In genomic region chr7:45564811-45565210, GRCm38 (mm10) we compare ENCODE assay signal across 31 mouse cellular contexts. TPM values are rescaled to one million over a fixed set of nuclear protein-coding genes. Genes with fewer than 3 reads are reported as not detected.
DNase-seq lines count a peak whose midpoint lies in the region; ATAC-seq and TF ChIP-seq lines count a peak whose summit lies in the region.
"Had no signal": no experiment of that assay in that cellular context is flagged by ENCODE, and none has a peak within 500 bp of the region (broad histone marks: within the 10 kb centered on the region; RNA-seq: fewer than 3 reads in every experiment).

No protein-coding gene starts in this region.

- 46% methylated on average over 2 of the region's 2 CpGs for WGBS in stomach, embryonic 15.5 days
- WGBS in forebrain, embryonic 10.5 days: 86% methylated on average over 2 of the region's 2 CpGs
- WGBS in forebrain, embryonic 14.5 days: 78% methylated on average over 2 of the region's 2 CpGs
- 79% methylated on average over 2 of the region's 2 CpGs for WGBS in forebrain, postnatal 0 days
- 82% methylated on average over 2 of the region's 2 CpGs for WGBS in midbrain, postnatal 0 days

- H3K9me3 ChIP-seq in E14TG2a.4 (ENCODE audit: low read length) (no peaks in the 10 kb centered on the region), ES-Bruce4 (replicated peaks; ENCODE audit: control insufficient read depth, insufficient read depth, low read length, poor library complexity, severe bottlenecking) (no peaks in the 10 kb centered on the region)
- no peaks in the 10 kb centered on the region for H3K9me3 ChIP-seq in stomach, embryonic 15.5 days
- no peaks in the 10 kb centered on the region for H3K9me3 ChIP-seq in forebrain, embryonic 10.5 days
- H3K9me3 ChIP-seq in forebrain, embryonic 14.5 days (replicated peaks; ENCODE audit: control insufficient read depth, low read length): no peaks in the 10 kb centered on the region
- no peaks in the 10 kb centered on the region for H3K9me3 ChIP-seq in forebrain, postnatal 0 days (ENCODE audit: low read length)
- no peaks in the 10 kb centered on the region for H3K9me3 ChIP-seq in midbrain, postnatal 0 days (ENCODE audit: low read length)
- H3K9me3 ChIP-seq: embryonic facial prominence, embryonic 12.5 days; forebrain, embryonic 15.5 days; heart, embryonic 12.5 days; heart, embryonic 15.5 days; hindbrain, embryonic 10.5 days; hindbrain, embryonic 13.5 days; intestine, embryonic 15.5 days had no signal

- no peak for ATAC-seq in stomach, embryonic 15.5 days (ENCODE audit: insufficient read depth, low FRiP score, low read depth)
- ATAC-seq in forebrain, embryonic 14.5 days: no peak
- no peak for ATAC-seq in forebrain, postnatal 0 days
- no peak for ATAC-seq in midbrain, postnatal 0 days (ENCODE audit: low FRiP score)
- ATAC-seq: CD4-positive, CD25-positive, alpha-beta regulatory T cell, adult 4 months; forebrain, embryonic 15.5 days; hindbrain, embryonic 16.5 days; intestine, embryonic 15.5 days had no signal

- peak overlapping the region; percentile 70 for H3K4me3 ChIP-seq in E14TG2a.4 (replicated peaks; ENCODE audit: low read length)
- H3K4me3 ChIP-seq in ES-Bruce4 (ENCODE audit: low read depth, low read length): no peak overlapping the region
- no peak overlapping the region for H3K4me3 ChIP-seq in stomach, embryonic 15.5 days (replicated peaks)
- no peak overlapping the region for H3K4me3 ChIP-seq in forebrain, embryonic 10.5 days
- H3K4me3 ChIP-seq in forebrain, embryonic 14.5 days (ENCODE audit: low read depth, low read length): no peak overlapping the region
- H3K4me3 ChIP-seq in forebrain, postnatal 0 days (ENCODE audit: low read depth, low read length): no peak overlapping the region
- no peak overlapping the region for H3K4me3 ChIP-seq in midbrain, postnatal 0 days (ENCODE audit: low read depth, low read length)
- H3K4me3 ChIP-seq: embryonic facial prominence, embryonic 12.5 days; forebrain, embryonic 15.5 days; heart, embryonic 12.5 days; heart, embryonic 15.5 days; hindbrain, embryonic 10.5 days; hindbrain, embryonic 13.5 days; intestine, embryonic 15.5 days had no signal

- H3K27me3 ChIP-seq in E14TG2a.4 (ENCODE audit: insufficient read depth, low read length) (no peaks in the 10 kb centered on the region), ES-Bruce4 (ENCODE audit: control insufficient read depth, insufficient read depth, low read length, poor library complexity, severe bottlenecking) (no peaks in the 10 kb centered on the region)
- no peaks in the 10 kb centered on the region for H3K27me3 ChIP-seq in stomach, embryonic 15.5 days (replicated peaks)
- peaks cover 4% of the 10 kb centered on the region; the same call in 1 of the 2 replicates for H3K27me3 ChIP-seq in forebrain, embryonic 10.5 days (ENCODE audit: poor library complexity, severe bottlenecking)
- H3K27me3 ChIP-seq in forebrain, embryonic 14.5 days (replicated peaks; ENCODE audit: control insufficient read depth, insufficient read depth, low read length): no peaks in the 10 kb centered on the region
- no peaks in the 10 kb centered on the region for H3K27me3 ChIP-seq in forebrain, postnatal 0 days (ENCODE audit: insufficient read depth, low read length)
- no peaks in the 10 kb centered on the region for H3K27me3 ChIP-seq in midbrain, postnatal 0 days (ENCODE audit: insufficient read depth, low read length)
- H3K27me3 ChIP-seq: embryonic facial prominence, embryonic 12.5 days; forebrain, embryonic 15.5 days; heart, embryonic 12.5 days; heart, embryonic 15.5 days; intestine, embryonic 15.5 days had no signal

- peak overlapping the region; percentile 67 for H3K27ac ChIP-seq in ES-Bruce4 (ENCODE audit: insufficient read depth, low read length)
- H3K27ac ChIP-seq in stomach, embryonic 15.5 days: peak overlapping the region; percentile 44; the same call in 1 of the 2 replicates
- no peak overlapping the region for H3K27ac ChIP-seq in forebrain, embryonic 10.5 days
- H3K27ac ChIP-seq in forebrain, embryonic 14.5 days (ENCODE audit: low read depth, low read length): no peak overlapping the region
- H3K27ac ChIP-seq in forebrain, postnatal 0 days (ENCODE audit: low read depth, low read length): no peak overlapping the region
- H3K27ac ChIP-seq in midbrain, postnatal 0 days (ENCODE audit: low read depth, low read length): no peak overlapping the region
- H3K27ac ChIP-seq: embryonic facial prominence, embryonic 12.5 days; forebrain, embryonic 15.5 days; heart, embryonic 15.5 days; hindbrain, embryonic 10.5 days; hindbrain, embryonic 13.5 days; intestine, embryonic 15.5 days had no signal

- H3K9ac ChIP-seq in ES-Bruce4 (ENCODE audit: low read depth, poor library complexity, severe bottlenecking): 0 out of 2 replicates have a peak overlapping the region, but pooled peaks have one; percentile 23
- no peak overlapping the region for H3K9ac ChIP-seq in stomach, embryonic 15.5 days
- no peak overlapping the region for H3K9ac ChIP-seq in forebrain, embryonic 14.5 days (ENCODE audit: low read length)
- no peak overlapping the region for H3K9ac ChIP-seq in forebrain, postnatal 0 days
- H3K9ac ChIP-seq in midbrain, postnatal 0 days (replicated peaks; ENCODE audit: low read length, poor library complexity, severe bottlenecking): no peak overlapping the region
- H3K9ac ChIP-seq: embryonic facial prominence, embryonic 12.5 days; forebrain, embryonic 15.5 days; heart, embryonic 12.5 days; heart, embryonic 15.5 days; hindbrain, embryonic 13.5 days; intestine, embryonic 15.5 days had no signal

- TF ChIP-seq EP300 in ES-Bruce4 (IDR thresholded peaks at IDR 0.05; ENCODE audit: insufficient read depth, low read depth, low read length): peak; percentile 96

- TF ChIP-seq CTCF in E14TG2a.4 (conservative IDR thresholded peaks at IDR 0.05; ENCODE audit: low read length) (no peak), ES-Bruce4 (IDR thresholded peaks at IDR 0.05; ENCODE audit: low read depth, low read length) (no peak)
- TF ChIP-seq CTCF in forebrain, postnatal 0 days (IDR thresholded peaks at IDR 0.05; ENCODE audit: low read depth): no peak
- no peak for TF ChIP-seq CTCF in midbrain, postnatal 0 days (IDR thresholded peaks at IDR 0.05)

- peak; percentile 98 for DNase-seq in R1 (ENCODE audit: low read depth, low spot score)
- DNase-seq in forebrain, embryonic 10.5 days (ENCODE audit: extremely low spot score, low spot score): no peak
- DNase-seq in forebrain, embryonic 14.5 days (ENCODE audit: low spot score): no peak
- DNase-seq in forebrain, postnatal 0 days: no peak
- no peak for DNase-seq in midbrain, postnatal 0 days (ENCODE audit: low spot score)
- DNase-seq: adrenal gland, postnatal 14 days; cerebellum, adult 11 months; cerebellum, adult 2 months; cerebellum, postnatal 10 days; cerebellum, postnatal 36 days; gastrocnemius, postnatal 25 days; heart, adult 18-20 months; heart, postnatal 10 days; heart, postnatal 36 days; kidney, adult 11 months; kidney, adult 8-10 months had no signal

- H3K4me1 ChIP-seq in E14TG2a.4 (replicated peaks; ENCODE audit: low read depth, low read length): peaks cover 79% of the 10 kb centered on the region
- H3K4me1 ChIP-seq in ES-Bruce4 (ENCODE audit: control insufficient read depth, insufficient read depth, low read length): peaks cover 6% of the 10 kb centered on the region
- peaks cover 23% of the 10 kb centered on the region for H3K4me1 ChIP-seq in stomach, embryonic 15.5 days
- H3K4me1 ChIP-seq in forebrain, embryonic 10.5 days: peaks cover 42% of the 10 kb centered on the region
- H3K4me1 ChIP-seq in forebrain, embryonic 14.5 days (ENCODE audit: control insufficient read depth, insufficient read depth, low read length): no peaks in the 10 kb centered on the region
- H3K4me1 ChIP-seq in forebrain, postnatal 0 days (ENCODE audit: insufficient read depth): peaks cover 9% of the 10 kb centered on the region
- H3K4me1 ChIP-seq in midbrain, postnatal 0 days (ENCODE audit: insufficient read depth, low read length): peaks cover 3% of the 10 kb centered on the region; the same call in 1 of the 2 replicates

- H3K36me3 ChIP-seq in E14TG2a.4 (ENCODE audit: insufficient read depth, low read length): peaks cover 55% of the 10 kb centered on the region
- H3K36me3 ChIP-seq in ES-Bruce4 (ENCODE audit: control insufficient read depth, insufficient read depth, low read length, poor library complexity, severe bottlenecking): no peaks in the 10 kb centered on the region
- H3K36me3 ChIP-seq in stomach, embryonic 15.5 days: no peaks in the 10 kb centered on the region
- no peaks in the 10 kb centered on the region for H3K36me3 ChIP-seq in forebrain, embryonic 10.5 days (replicated peaks)
- H3K36me3 ChIP-seq in forebrain, embryonic 14.5 days (ENCODE audit: control insufficient read depth, insufficient read depth, low read length): no peaks in the 10 kb centered on the region
- no peaks in the 10 kb centered on the region for H3K36me3 ChIP-seq in forebrain, postnatal 0 days (ENCODE audit: insufficient read depth)
- H3K36me3 ChIP-seq in midbrain, postnatal 0 days (ENCODE audit: insufficient read depth, low read length): no peaks in the 10 kb centered on the region
- H3K36me3 ChIP-seq: embryonic facial prominence, embryonic 12.5 days; forebrain, embryonic 15.5 days; heart, embryonic 12.5 days; heart, embryonic 15.5 days; hindbrain, embryonic 10.5 days; hindbrain, embryonic 13.5 days; intestine, embryonic 15.5 days had no signal

- TF ChIP-seq POLR2A in ES-Bruce4 (IDR thresholded peaks at IDR 0.05; ENCODE audit: insufficient read depth, low read length): no peak

- H3K4me2 ChIP-seq in stomach, embryonic 15.5 days: no peak overlapping the region
- no peak overlapping the region for H3K4me2 ChIP-seq in forebrain, embryonic 14.5 days (ENCODE audit: low read length)
- no peak overlapping the region for H3K4me2 ChIP-seq in forebrain, postnatal 0 days (ENCODE audit: low read depth)
- H3K4me2 ChIP-seq in midbrain, postnatal 0 days (ENCODE audit: low read depth, low read length, poor library complexity, severe bottlenecking): no peak overlapping the region
- H3K4me2 ChIP-seq: embryonic facial prominence, embryonic 12.5 days; forebrain, embryonic 15.5 days; heart, embryonic 12.5 days; heart, embryonic 15.5 days; hindbrain, embryonic 13.5 days; intestine, embryonic 15.5 days had no signal

RNA-seq across cellular contexts. Expression of gene Bcat2, which starts 5.1 kb away (rescaled TPM):
- polyA plus RNA-seq in ES-Bruce4 (2011; ENCODE audit: insufficient read depth, insufficient read length, low read depth, missing spikeins): 104 and 144 TPM in 2 replicates
- polyA plus RNA-seq in stomach, embryonic 15.5 days (2015; fragmentation: Nextera tagmentation; extraction: Ambion mirVana): 78.8 and 87.1 TPM in 2 replicates
- polyA plus RNA-seq in forebrain, embryonic 10.5 days (2016; fragmentation: Nextera tagmentation; extraction: Ambion mirVana): 38.2 and 39.1 TPM in 2 replicates
- polyA plus RNA-seq in forebrain, embryonic 14.5 days (2014; fragmentation: Nextera tagmentation; extraction: Ambion mirVana): 19.6 and 20.1 TPM in 2 replicates
- total RNA-seq in forebrain, postnatal 0 days (2014; rRNA removed): 13.7 and 14.2 TPM in 2 replicates
- 17.7 and 20.2 TPM in 2 replicates for polyA plus RNA-seq in forebrain, postnatal 0 days (2015; fragmentation: Nextera tagmentation; extraction: Ambion mirVana)
- total RNA-seq in midbrain, postnatal 0 days (2014; rRNA removed): 12.4 and 14.9 TPM in 2 replicates
- 18.3 and 19.3 TPM in 2 replicates for polyA plus RNA-seq in midbrain, postnatal 0 days (2015; fragmentation: Nextera tagmentation; extraction: Ambion mirVana)

RNA-seq across cellular contexts. Expression of gene Hsd17b14, which starts 10.1 kb away (rescaled TPM):
- polyA plus RNA-seq in ES-Bruce4 (2011; ENCODE audit: insufficient read depth, insufficient read length, low read depth, missing spikeins): 55.0 and 62.2 TPM in 2 replicates
- 2.2 and 3.9 TPM in 2 replicates for polyA plus RNA-seq in stomach, embryonic 15.5 days (2015; fragmentation: Nextera tagmentation; extraction: Ambion mirVana)
- polyA plus RNA-seq in forebrain, embryonic 10.5 days (2016; fragmentation: Nextera tagmentation; extraction: Ambion mirVana): 0.39 and 0.63 TPM in 2 replicates
- 0.17 and 0.22 TPM in 2 replicates for polyA plus RNA-seq in forebrain, embryonic 14.5 days (2014; fragmentation: Nextera tagmentation; extraction: Ambion mirVana)
- total RNA-seq in forebrain, postnatal 0 days (2014; rRNA removed): not detected in 2 replicates
- 0.13 and 0.63 TPM in 2 replicates for polyA plus RNA-seq in forebrain, postnatal 0 days (2015; fragmentation: Nextera tagmentation; extraction: Ambion mirVana)
- total RNA-seq in midbrain, postnatal 0 days (2014; rRNA removed): not detected in 2 replicates
- 0.15 and 0.20 TPM in 2 replicates for polyA plus RNA-seq in midbrain, postnatal 0 days (2015; fragmentation: Nextera tagmentation; extraction: Ambion mirVana)
- polyA plus RNA-seq: forebrain, embryonic 15.5 days had no signal

RNA-seq across cellular contexts. Expression of gene Plekha4, which starts 38.7 kb away (rescaled TPM):
- 14.3 and 18.6 TPM in 2 replicates for polyA plus RNA-seq in ES-Bruce4 (2011; ENCODE audit: insufficient read depth, insufficient read length, low read depth, missing spikeins)
- 2.9 TPM in 2 replicates for polyA plus RNA-seq in stomach, embryonic 15.5 days (2015; fragmentation: Nextera tagmentation; extraction: Ambion mirVana)
- polyA plus RNA-seq in forebrain, embryonic 10.5 days (2016; fragmentation: Nextera tagmentation; extraction: Ambion mirVana): 1.1 and 1.2 TPM in 2 replicates
- polyA plus RNA-seq in forebrain, embryonic 14.5 days (2014; fragmentation: Nextera tagmentation; extraction: Ambion mirVana): 0.76 and 1.2 TPM in 2 replicates
- total RNA-seq in forebrain, postnatal 0 days (2014; rRNA removed): 1.2 and 2.9 TPM in 2 replicates
- 1.2 and 1.8 TPM in 2 replicates for polyA plus RNA-seq in forebrain, postnatal 0 days (2015; fragmentation: Nextera tagmentation; extraction: Ambion mirVana)
- 2.0 and 2.1 TPM in 2 replicates for total RNA-seq in midbrain, postnatal 0 days (2014; rRNA removed)
- polyA plus RNA-seq in midbrain, postnatal 0 days (2015; fragmentation: Nextera tagmentation; extraction: Ambion mirVana): 1.2 and 1.6 TPM in 2 replicates

RNA-seq across cellular contexts. Expression of gene Ppp1r15a, which starts 38.7 kb away (rescaled TPM):
- polyA plus RNA-seq in ES-Bruce4 (2011; ENCODE audit: insufficient read depth, insufficient read length, low read depth, missing spikeins): 15.5 and 18.6 TPM in 2 replicates
- 21.1 and 36.1 TPM in 2 replicates for polyA plus RNA-seq in stomach, embryonic 15.5 days (2015; fragmentation: Nextera tagmentation; extraction: Ambion mirVana)
- 16.4 and 17.7 TPM in 2 replicates for polyA plus RNA-seq in forebrain, embryonic 10.5 days (2016; fragmentation: Nextera tagmentation; extraction: Ambion mirVana)
- 13.1 and 19.3 TPM in 2 replicates for polyA plus RNA-seq in forebrain, embryonic 14.5 days (2014; fragmentation: Nextera tagmentation; extraction: Ambion mirVana)
- 17.1 and 23.8 TPM in 2 replicates for total RNA-seq in forebrain, postnatal 0 days (2014; rRNA removed)
- polyA plus RNA-seq in forebrain, postnatal 0 days (2015; fragmentation: Nextera tagmentation; extraction: Ambion mirVana): 23.9 and 26.3 TPM in 2 replicates
- total RNA-seq in midbrain, postnatal 0 days (2014; rRNA removed): 17.2 and 17.4 TPM in 2 replicates
- polyA plus RNA-seq in midbrain, postnatal 0 days (2015; fragmentation: Nextera tagmentation; extraction: Ambion mirVana): 18.7 and 18.8 TPM in 2 replicates

RNA-seq across cellular contexts. Expression of gene Fgf21, which starts 50.5 kb away (rescaled TPM):
- 0.94 and 1.7 TPM in 2 replicates for polyA plus RNA-seq in ES-Bruce4 (2011; ENCODE audit: insufficient read depth, insufficient read length, low read depth, missing spikeins)
- 0.18 and 0.41 TPM in 2 replicates for polyA plus RNA-seq in stomach, embryonic 15.5 days (2015; fragmentation: Nextera tagmentation; extraction: Ambion mirVana)
- polyA plus RNA-seq in forebrain, embryonic 10.5 days (2016; fragmentation: Nextera tagmentation; extraction: Ambion mirVana): not detected in 2 replicates
- polyA plus RNA-seq in forebrain, embryonic 14.5 days (2014; fragmentation: Nextera tagmentation; extraction: Ambion mirVana): not detected in 2 replicates
- total RNA-seq in forebrain, postnatal 0 days (2014; rRNA removed): not detected in 2 replicates
- polyA plus RNA-seq in forebrain, postnatal 0 days (2015; fragmentation: Nextera tagmentation; extraction: Ambion mirVana): not detected in 2 replicates
- total RNA-seq in midbrain, postnatal 0 days (2014; rRNA removed): not detected in 2 replicates
- polyA plus RNA-seq in midbrain, postnatal 0 days (2015; fragmentation: Nextera tagmentation; extraction: Ambion mirVana): not detected in 2 replicates
- total RNA-seq: gastrocnemius, adult 8-10 months; gastrocnemius, postnatal 25 days; heart, adult 18-20 months; heart, postnatal 10 days; heart, postnatal 36 days had no signal
- polyA plus RNA-seq: CD4-positive, CD25-positive, alpha-beta regulatory T cell, adult 4 months; cerebellum, adult 2 months; cortical plate, adult 2 months; forebrain, embryonic 11.5 days; forebrain, embryonic 15.5 days; heart, embryonic 12.5 days; hindbrain, embryonic 10.5 days; hindbrain, embryonic 13.5 days; hindbrain, embryonic 16.5 days had no signal

Comparison
In these comparisons a context has a peak if more than half of its experiments do, and no peak if none do; other contexts are left out.
1. H3K27ac ChIP-seq: peak in ES-Bruce4 (single experiment) and stomach, embryonic 15.5 days (single experiment); none in forebrain, embryonic 10.5 days (single experiment), forebrain, embryonic 14.5 days (single experiment), forebrain, postnatal 0 days (single experiment) and midbrain, postnatal 0 days (single experiment).
2. RNA of gene Hsd17b14, which starts 10.1 kb away (polyA plus RNA-seq): 55.0 to 62.2 TPM in ES-Bruce4; 2.2 to 3.9 TPM in stomach, embryonic 15.5 days, 0.39 to 0.63 TPM in forebrain, embryonic 10.5 days, 0.13 to 0.63 TPM in forebrain, postnatal 0 days, 0.17 to 0.22 TPM in forebrain, embryonic 14.5 days and 0.15 to 0.20 TPM in midbrain, postnatal 0 days; every median in the first group is over 10 times any median in the second.